Mouse (Mus musculus) lung, postnatal 0 days (tissue): ENCODE measurements at regions not wholly inside any gene's neighbourhood (a gene's known extent, or its start where the extent isn't known, plus 50 kb on each side); places are given as distances from the start of the nearest gene placed in this dataset.

ENCODE experiments used
- ATAC-seq: fragments of 200-750 bp; cut with Nextera tagmentation; 2 replicates; pipeline ENCODE4 v1.8.0; 2017; ENCODE audit warnings: moderate library complexity
- DNase-seq: peaks from one replicate; pipeline ENCODE4 v3.0.0-alpha.2; 2016; ENCODE audit warnings: low spot score
- H3K27ac ChIP-seq: fragments of 300-500 bp; sonication (generic); 2 replicates; pipeline ENCODE4 v1.5.1; 2014; ENCODE audit warnings: antibody characterized with exemption, mild to moderate bottlenecking, low read length, mixed read lengths
- H3K27me3 ChIP-seq: fragments of 300-500 bp; sonication (generic); replicated peaks from 2 replicates; pipeline ENCODE4 v1.6.1; 2014; ENCODE audit warnings: low read length, mixed read lengths; ENCODE audit not compliant: insufficient read depth
- H3K36me3 ChIP-seq: fragments of 300-500 bp; sonication (generic); 2 replicates; pipeline ENCODE4 v1.6.1; 2014; ENCODE audit warnings: low read length, mixed read lengths; ENCODE audit not compliant: insufficient read depth
- H3K4me1 ChIP-seq: fragments of 300-500 bp; sonication (generic); 2 replicates; pipeline ENCODE4 v1.6.1; 2014; ENCODE audit warnings: antibody characterized with exemption, low read depth, low read length, mixed read lengths; ENCODE audit not compliant: insufficient read depth
- H3K4me2 ChIP-seq: fragments of 300-500 bp; sonication (generic); replicated peaks from 2 replicates; pipeline ENCODE4 v1.6.1; 2014; ENCODE audit warnings: low read depth, mild to moderate bottlenecking, low read length, moderate library complexity, mixed read lengths
- H3K4me3 ChIP-seq: fragments of 300-500 bp; sonication (generic); 2 replicates; pipeline ENCODE4 v1.5.1; 2014; ENCODE audit warnings: low read depth, low read length
- H3K9ac ChIP-seq: fragments of 300-500 bp; sonication (generic); replicated peaks from 2 replicates; pipeline ENCODE4 v1.6.1; 2014; ENCODE audit warnings: low read depth, mild to moderate bottlenecking
- H3K9me3 ChIP-seq: fragments of 300-500 bp; sonication (generic); 2 replicates; pipeline ENCODE4 v1.6.1; 2016; ENCODE audit warnings: low read length, mixed read lengths
- CTCF ChIP-seq: IDR thresholded peaks from 2 replicates; pipeline ENCODE4 v1.5.1; 2016; ENCODE audit warnings: antibody characterized with exemption, mild to moderate bottlenecking
- EP300 ChIP-seq: IDR thresholded peaks from 2 replicates; pipeline ENCODE4 v1.6.1; 2016; ENCODE audit warnings: antibody characterized with exemption, mild to moderate bottlenecking, control low read depth
- WGBS: fragments of 180-500 bp; shearing (Covaris S2); extraction: QIAGEN DNeasy Blood & Tissue Kit; methylation state at CpG from one replicate; pipeline ENCODE4 v1.1.7; 2014; 5-methylcytosine and 5-hydroxymethylcytosine counted together

GRCm38 (mm10) chr17:65193341-65193740 is 347.2 kb downstream of the Tmem232 start:
- no peak for ATAC-seq
- WGBS, result 82% methylated on average over 2 of the region's 2 CpGs
- no peak for TF ChIP-seq EP300

GRCm38 (mm10) chr17:65192432-65193059 is 348.0 kb downstream of the Tmem232 start:
- Histone ChIP-seq H3K9me3 (no peaks in the 10 kb centered on the region), H3K4me1 (no peaks in the 10 kb centered on the region), H3K9ac (no peak overlapping the region), H3K27me3 (no peaks in the 10 kb centered on the region), H3K36me3 (no peaks in the 10 kb centered on the region), H3K27ac (no peak overlapping the region), H3K4me2 (no peak overlapping the region), H3K4me3 (no peak overlapping the region)
- DNase-seq, result no peak
- 86% methylated on average over 12 of the region's 12 CpGs for WGBS
- TF ChIP-seq CTCF (no peak), EP300 (no peak)
- no peak for ATAC-seq

More at GRCm38 (mm10) chr17:65193341-65193740, 347.2 kb downstream of the Tmem232 start:
- no peaks in the 10 kb centered on the region for H3K9me3 ChIP-seq
- no peak overlapping the region for H3K27ac ChIP-seq
- no peak overlapping the region for H3K4me3 ChIP-seq
- no peaks in the 10 kb centered on the region for H3K27me3 ChIP-seq
- no peak for DNase-seq
- no peak overlapping the region for H3K4me2 ChIP-seq
- no peak overlapping the region for H3K9ac ChIP-seq
- no peaks in the 10 kb centered on the region for H3K36me3 ChIP-seq
- no peaks in the 10 kb centered on the region for H3K4me1 ChIP-seq

- H3K4me2 ChIP-seq, result no peak overlapping the region
- 40% methylated on average over 12 of the region's 12 CpGs for WGBS
- TF ChIP-seq EP300, result peak; percentile 46
- TF ChIP-seq CTCF, result no peak
- DNase-seq (peak; percentile 61), ATAC-seq (peak; percentile 55)
- no peaks in the 10 kb centered on the region for H3K4me1 ChIP-seq
- H3K27ac ChIP-seq, result no peak overlapping the region
- H3K4me3 ChIP-seq, result no peak overlapping the region
- no peaks in the 10 kb centered on the region for H3K27me3 ChIP-seq
- H3K9me3 ChIP-seq, result no peaks in the 10 kb centered on the region
- H3K9ac ChIP-seq, result no peak overlapping the region
- H3K36me3 ChIP-seq, result no peaks in the 10 kb centered on the region
These were observed 349.6 kb downstream of the Tmem232 start for GRCm38 (mm10) chr17:65190839-65191591.

DNA sequence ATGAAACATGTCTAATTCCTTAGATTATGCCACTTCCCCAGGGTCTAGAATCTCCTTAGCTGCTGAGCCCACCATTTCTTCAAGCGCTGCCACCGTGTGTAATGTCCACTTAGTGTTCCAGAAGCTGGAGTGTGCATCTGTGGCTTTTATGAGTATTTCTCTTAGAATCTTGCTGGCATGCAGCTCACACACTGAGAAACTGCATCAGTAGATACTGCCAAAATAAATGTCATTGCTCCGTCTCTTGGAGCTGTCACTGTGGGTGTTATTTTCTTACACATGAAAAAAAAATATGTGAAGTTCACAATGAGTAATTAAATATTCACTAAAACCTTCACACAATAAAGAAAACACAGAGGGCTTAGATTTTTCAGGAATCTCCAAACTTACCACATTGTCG is 345.3 kb upstream of the 4930583I09Rik start:
- Histone ChIP-seq H3K4me1 (no peaks in the 10 kb centered on the region), H3K27me3 (no peaks in the 10 kb centered on the region), H3K36me3 (no peaks in the 10 kb centered on the region), H3K4me3 (no peak overlapping the region), H3K4me2 (no peak overlapping the region), H3K27ac (no peak overlapping the region), H3K9ac (no peak overlapping the region), H3K9me3 (no peaks in the 10 kb centered on the region)
- 59% methylated on average over 4 of the region's 4 CpGs for WGBS
- ATAC-seq (no peak), DNase-seq (no peak)
- TF ChIP-seq CTCF (no peak), EP300 (no peak)

DNA sequence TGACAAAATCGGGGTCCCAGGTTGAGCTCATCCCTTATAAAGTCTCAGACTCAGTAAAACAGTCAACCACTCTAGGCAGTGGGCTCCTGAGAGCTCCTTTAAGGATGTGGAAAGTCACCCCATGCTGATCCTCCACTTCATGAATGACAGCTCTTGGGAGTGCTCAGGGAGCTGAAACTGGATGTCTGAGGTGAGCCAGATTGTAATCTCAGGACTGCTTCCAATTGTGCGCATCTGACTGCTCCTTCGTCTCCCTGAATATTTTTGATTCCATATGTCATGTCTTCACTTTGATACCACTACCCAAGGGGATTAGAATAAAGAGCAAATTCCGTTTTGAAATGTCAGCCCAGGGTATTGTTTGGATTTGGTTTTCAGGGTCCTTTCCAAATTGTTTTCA is 339.9 kb upstream of the 4930583I09Rik start:
- WGBS, result 76% methylated on average over 4 of the region's 4 CpGs
- no peaks in the 10 kb centered on the region for H3K4me1 ChIP-seq
- no peak overlapping the region for H3K4me3 ChIP-seq
- DNase-seq (no peak), ATAC-seq (no peak)
- no peaks in the 10 kb centered on the region for H3K36me3 ChIP-seq
- H3K9me3 ChIP-seq, result no peaks in the 10 kb centered on the region
- H3K4me2 ChIP-seq, result no peak overlapping the region
- TF ChIP-seq EP300 (no peak), CTCF (no peak)
- no peak overlapping the region for H3K27ac ChIP-seq
- no peak overlapping the region for H3K9ac ChIP-seq
- no peaks in the 10 kb centered on the region for H3K27me3 ChIP-seq

GRCm38 (mm10) chr17:65174114-65174513 is 338.2 kb upstream of the 4930583I09Rik start:
- no peak for DNase-seq
- Histone ChIP-seq H3K4me1 (no peaks in the 10 kb centered on the region), H3K4me3 (no peak overlapping the region), H3K36me3 (no peaks in the 10 kb centered on the region), H3K9me3 (no peaks in the 10 kb centered on the region), H3K27ac (no peak overlapping the region), H3K9ac (no peak overlapping the region), H3K27me3 (no peaks in the 10 kb centered on the region), H3K4me2 (no peak overlapping the region)
- WGBS, result 87% methylated on average over 6 of the region's 6 CpGs
- TF ChIP-seq EP300, result no peak
- no peak for TF ChIP-seq CTCF
- no peak for ATAC-seq
